Mouse (Mus musculus) limb, embryonic 14.5 days (tissue): ENCODE data around the gene Tmem210. TPM values are rescaled to one million over a fixed set of nuclear protein-coding genes. Genes with fewer than 3 reads are reported as not detected.

ENCODE experiments used
- ATAC-seq: fragments of 200-750 bp; cut with Nextera tagmentation; 2 replicates; pipeline ENCODE4 v1.8.0; 2017; ENCODE audit warnings: low read depth, moderate number of reproducible peaks, moderate TSS enrichment; ENCODE audit not compliant: low FRiP score
- DNase-seq: peaks from one replicate; pipeline ENCODE4 v3.0.0-alpha.2; 2015; ENCODE audit warnings: low spot score
- H3K27ac ChIP-seq: fragments of 300-500 bp; sonication (generic); replicated peaks from 2 replicates; pipeline ENCODE4 v1.5.1; 2014; ENCODE audit warnings: low read depth, mild to moderate bottlenecking, low read length, moderate library complexity, mixed read lengths
- H3K27me3 ChIP-seq: fragments of 300-500 bp; sonication (generic); 2 replicates; pipeline ENCODE4 v1.6.1; 2014; ENCODE audit warnings: low read length, mixed read lengths; ENCODE audit not compliant: control insufficient read depth, insufficient read depth
- H3K36me3 ChIP-seq: fragments of 300-500 bp; sonication (generic); 2 replicates; pipeline ENCODE4 v1.6.1; 2014; ENCODE audit warnings: mild to moderate bottlenecking, low read length, moderate library complexity, mixed read lengths; ENCODE audit not compliant: control insufficient read depth, insufficient read depth
- H3K4me1 ChIP-seq: fragments of 300-500 bp; sonication (generic); 2 replicates; pipeline ENCODE4 v1.6.1; 2014; ENCODE audit warnings: antibody characterized with exemption, low read length, mixed read lengths; ENCODE audit not compliant: control insufficient read depth, insufficient read depth
- H3K4me2 ChIP-seq: fragments of 300-500 bp; sonication (generic); replicated peaks from 2 replicates; pipeline ENCODE4 v1.6.1; 2014; ENCODE audit warnings: low read depth, mild to moderate bottlenecking, low read length, moderate library complexity; ENCODE audit not compliant: severe bottlenecking
- H3K4me3 ChIP-seq: fragments of 300-500 bp; sonication (generic); replicated peaks from 2 replicates; pipeline ENCODE4 v1.5.1; 2014; ENCODE audit warnings: low read length
- H3K9ac ChIP-seq: fragments of 300-500 bp; sonication (generic); 2 replicates; pipeline ENCODE4 v1.6.1; 2014; ENCODE audit warnings: mild to moderate bottlenecking, low read depth, low read length, moderate library complexity; ENCODE audit not compliant: severe bottlenecking
- H3K9me3 ChIP-seq: fragments of 300-500 bp; sonication (generic); 2 replicates; pipeline ENCODE4 v1.6.1; 2016; ENCODE audit warnings: low read length; ENCODE audit not compliant: control insufficient read depth
- POLR2A ChIP-seq: fragments of 200-500 bp; IDR thresholded peaks from 2 replicates; pipeline ENCODE4 v1.8.0; 2012; ENCODE audit warnings: inconsistent platforms, mild to moderate bottlenecking, moderate library complexity, borderline replicate concordance; ENCODE audit not compliant: insufficient read depth, insufficient read length; ENCODE audit errors: extremely low read depth
- WGBS: fragments of 180-500 bp; shearing (Covaris S2); extraction: QIAGEN DNeasy Blood & Tissue Kit; methylation state at CpG from one replicate; pipeline ENCODE4 v1.1.7; 2014; 5-methylcytosine and 5-hydroxymethylcytosine counted together
- polyA plus RNA-seq, 2 experiments: library from polyadenylated mRNA; depleted of rRNA in 1 of 2; stranded (reverse) in 1 of 2; unstranded in 1 of 2; fragments of >200 nt; fragmentation: Nextera tagmentation in 1 of 2; extraction: Ambion mirVana in 1 of 2; gene quantifications; 2 replicates each; pipeline versions ENCODE4 v1.2.1 to v1.2.3; 2012 to 2014

Tmem210 gene
- polyA plus RNA-seq, 2 experiments, result not detected

- Histone ChIP-seq H3K4me1 (peaks cover 14% of the 10 kb centered on the region), H3K4me3 (peak overlapping the region; percentile 88), H3K27ac (peak overlapping the region; percentile 58; the same call in 1 of the 2 replicates), H3K36me3 (peaks cover 68% of the 10 kb centered on the region), H3K4me2 (peak overlapping the region; percentile 87), H3K9ac (peak overlapping the region; percentile 84), H3K9me3 (no peaks in the 10 kb centered on the region), H3K27me3 (no peaks in the 10 kb centered on the region)
- ATAC-seq, result peak; percentile 50
- 0% methylated on average over 18 of the region's 29 CpGs for WGBS
- no peak for TF ChIP-seq POLR2A
- no peak for DNase-seq
These were observed 15.4 kb upstream of the Tmem210 start for GRCm38 (mm10) chr2:25272515-25272914.

- Histone ChIP-seq H3K9ac (peak overlapping the region; percentile 84), H3K9me3 (no peaks in the 10 kb centered on the region), H3K4me2 (peak overlapping the region; percentile 87), H3K4me1 (peaks cover 14% of the 10 kb centered on the region), H3K4me3 (peak overlapping the region; percentile 88), H3K27me3 (no peaks in the 10 kb centered on the region), H3K27ac (no peak overlapping the region), H3K36me3 (peaks cover 73% of the 10 kb centered on the region)
- ATAC-seq (no peak), DNase-seq (no peak)
- 33% methylated on average over 16 of the region's 16 CpGs for WGBS
- no peak for TF ChIP-seq POLR2A
These were observed 14.9 kb upstream of the Tmem210 start for GRCm38 (mm10) chr2:25273010-25273409.

- Histone ChIP-seq H3K9me3 (no peaks in the 10 kb centered on the region), H3K9ac (no peak overlapping the region), H3K36me3 (peaks cover 98% of the 10 kb centered on the region), H3K4me3 (no peak overlapping the region), H3K27me3 (no peaks in the 10 kb centered on the region), H3K27ac (no peak overlapping the region), H3K4me2 (no peak overlapping the region), H3K4me1 (no peaks in the 10 kb centered on the region)
- ATAC-seq (peak; percentile 30; the same call in 1 of the 2 replicates), DNase-seq (peak; percentile 81)
- no peak for TF ChIP-seq POLR2A
- 67% methylated on average over 13 of the region's 13 CpGs for WGBS
These were observed 8.7 kb upstream of the Tmem210 start for GRCm38 (mm10) chr2:25278928-25279882.

- DNase-seq (no peak), ATAC-seq (no peak)
- TF ChIP-seq POLR2A, result no peak
- WGBS, result 80% methylated on average over 2 of the region's 2 CpGs
- no peaks in the 10 kb centered on the region for H3K9me3 ChIP-seq
- no peak overlapping the region for H3K27ac ChIP-seq
- H3K4me3 ChIP-seq, result no peak overlapping the region
- peaks cover 29% of the 10 kb centered on the region for H3K27me3 ChIP-seq
- no peak overlapping the region for H3K9ac ChIP-seq
- no peaks in the 10 kb centered on the region for H3K4me1 ChIP-seq
- H3K36me3 ChIP-seq, result peaks cover 54% of the 10 kb centered on the region
- H3K4me2 ChIP-seq, result no peak overlapping the region
These were observed 2.4 kb upstream of the Tmem210 start for GRCm38 (mm10) chr2:25285551-25285950.

GRCm38 (mm10) chr2:25286314-25286713, 1.6 kb upstream of the Tmem210 start:
- no peaks in the 10 kb centered on the region for H3K9me3 ChIP-seq
- H3K27ac ChIP-seq, result no peak overlapping the region
- no peak overlapping the region for H3K4me2 ChIP-seq
- no peaks in the 10 kb centered on the region for H3K4me1 ChIP-seq
- WGBS, result 64% methylated on average over 1 of the region's 1 CpGs
- DNase-seq (no peak), ATAC-seq (no peak)
- no peak overlapping the region for H3K4me3 ChIP-seq
- no peak overlapping the region for H3K9ac ChIP-seq
- H3K36me3 ChIP-seq, result peaks cover 47% of the 10 kb centered on the region
- no peak for TF ChIP-seq POLR2A
- H3K27me3 ChIP-seq, result peaks cover 37% of the 10 kb centered on the region
